Mouse (Mus musculus): ENCODE measurements at regions not wholly inside any gene's neighbourhood (a gene's known extent, or its start where the extent isn't known, plus 50 kb on each side); places are given as distances from the start of the nearest gene placed in this dataset.

GRCm38 (mm10) chr9:92865822-92866221, 323.8 kb downstream of the Plod2 start:
- no peak for DNase-seq

GRCm38 (mm10) chr9:92878589-92878988, 336.6 kb downstream of the Plod2 start:
- no peak for DNase-seq

- no peak for DNase-seq
These were observed 337.8 kb downstream of the Plod2 start for GRCm38 (mm10) chr9:92879812-92880211.

- DNase-seq, result no peak
These were observed 340.3 kb downstream of the Plod2 start for GRCm38 (mm10) chr9:92882251-92882832.

GRCm38 (mm10) chr9:92890063-92890462, 348.0 kb downstream of the Plod2 start:
- DNase-seq, result no peak

GRCm38 (mm10) chr9:92899733-92900132, 357.7 kb downstream of the Plod2 start:
- no peak for DNase-seq

- no peak for DNase-seq
These were observed 365.1 kb downstream of the Plod2 start for GRCm38 (mm10) chr9:92907102-92907501.

GRCm38 (mm10) chr9:92919396-92919795, 377.4 kb downstream of the Plod2 start:
- DNase-seq, result no peak

GRCm38 (mm10) chr9:92930231-92930966, 388.4 kb downstream of the Plod2 start:
- DNase-seq, result no peak

- no peak for DNase-seq
These were observed 395.8 kb downstream of the Plod2 start for GRCm38 (mm10) chr9:92937802-92938201.

GRCm38 (mm10) chr9:92950092-92950491, 408.1 kb downstream of the Plod2 start:
- no peak for DNase-seq

- no peak for DNase-seq
These were observed 421.3 kb downstream of the Plod2 start for GRCm38 (mm10) chr9:92963275-92963674.

GRCm38 (mm10) chr9:92991759-92992158, 449.7 kb downstream of the Plod2 start:
- no peak for DNase-seq

GRCm38 (mm10) chr9:92996156-92996555, 454.1 kb downstream of the Plod2 start:
- DNase-seq, result no peak

GRCm38 (mm10) chr9:93005182-93005953, 463.3 kb downstream of the Plod2 start:
- no peak for DNase-seq

GRCm38 (mm10) chr9:93008511-93009302, 466.7 kb downstream of the Plod2 start:
- no peak for DNase-seq

- DNase-seq, result no peak
These were observed 502.4 kb downstream of the Plod2 start for GRCm38 (mm10) chr9:93044298-93044912.

GRCm38 (mm10) chr9:93072140-93072539, 530.1 kb downstream of the Plod2 start:
- DNase-seq, result no peak

- DNase-seq, result no peak
These were observed 541.1 kb downstream of the Plod2 start for GRCm38 (mm10) chr9:93083114-93083513.

- no peak for DNase-seq
These were observed 556.1 kb downstream of the Plod2 start for GRCm38 (mm10) chr9:93098008-93098581.

- DNase-seq, result no peak
These were observed 588.5 kb downstream of the Plod2 start for GRCm38 (mm10) chr9:93130561-93130960.

GRCm38 (mm10) chr9:93131620-93132200, 589.7 kb downstream of the Plod2 start:
- no peak for DNase-seq

Data from thymus, postnatal 25 days (tissue).